Mouse (Mus musculus) stomach, postnatal 0 days (tissue): Measurements from ENCODE around the gene Slc35b2. TPM values are rescaled to one million over a fixed set of nuclear protein-coding genes. Genes with fewer than 3 reads are reported as not detected.

Experiments used
- ATAC-seq: fragments of 200-750 bp; cut with Nextera tagmentation; 2 replicates; pipeline ENCODE4 v1.8.0; 2017; ENCODE audit not compliant: low FRiP score, low TSS enrichment
- DNase-seq: peaks from one replicate; pipeline ENCODE4 v3.0.0-alpha.2; 2016; ENCODE audit warnings: low spot score
- H3K27ac ChIP-seq: fragments of 300-500 bp; sonication (generic); replicated peaks from 2 replicates; pipeline ENCODE4 v1.5.1; 2014; ENCODE audit warnings: mild to moderate bottlenecking, control low read depth
- H3K27me3 ChIP-seq: fragments of 300-500 bp; sonication (generic); 2 replicates; pipeline ENCODE4 v1.6.1; 2014; ENCODE audit warnings: low read length; ENCODE audit not compliant: control insufficient read depth, insufficient read depth
- H3K36me3 ChIP-seq: fragments of 300-500 bp; sonication (generic); 2 replicates; pipeline ENCODE4 v1.6.1; 2014; ENCODE audit warnings: low read length, mixed read lengths; ENCODE audit not compliant: control insufficient read depth, insufficient read depth
- H3K4me1 ChIP-seq: fragments of 300-500 bp; sonication (generic); replicated peaks from 2 replicates; pipeline ENCODE4 v1.6.1; 2014; ENCODE audit warnings: antibody characterized with exemption; ENCODE audit not compliant: control insufficient read depth, insufficient read depth
- H3K4me2 ChIP-seq: fragments of 300-500 bp; sonication (generic); replicated peaks from 2 replicates; pipeline ENCODE4 v1.6.1; 2014; ENCODE audit warnings: low read depth, mild to moderate bottlenecking, control low read depth, moderate library complexity
- H3K4me3 ChIP-seq: fragments of 300-500 bp; sonication (generic); 2 replicates; pipeline ENCODE4 v1.5.1; 2014; ENCODE audit warnings: low read depth, low read length, control low read depth
- H3K9ac ChIP-seq: fragments of 300-500 bp; sonication (generic); 2 replicates; pipeline ENCODE4 v1.6.1; 2014; ENCODE audit warnings: mild to moderate bottlenecking, low read length, control low read depth, mixed read lengths
- H3K9me3 ChIP-seq: fragments of 300-500 bp; sonication (generic); 2 replicates; pipeline ENCODE4 v1.6.1; 2016; ENCODE audit warnings: low read length; ENCODE audit not compliant: control insufficient read depth
- CTCF ChIP-seq: IDR thresholded peaks from 2 replicates; pipeline ENCODE4 v1.5.1; 2016; ENCODE audit warnings: antibody characterized with exemption, low read depth, mild to moderate bottlenecking, moderate library complexity
- EP300 ChIP-seq: optimal IDR thresholded peaks from 2 replicates; pipeline ENCODE3; 2016; ENCODE audit warnings: antibody characterized with exemption
- WGBS: fragments of 180-500 bp; shearing (Covaris S2); extraction: QIAGEN DNeasy Blood & Tissue Kit; methylation state at CpG from one replicate; pipeline ENCODE4 v1.1.7; 2014; 5-methylcytosine and 5-hydroxymethylcytosine counted together
- polyA plus RNA-seq: library from polyadenylated mRNA; unstranded; fragments of >200 nt; fragmentation: Nextera tagmentation; extraction: Ambion mirVana; gene quantifications from 2 replicates; pipeline ENCODE4 v1.2.1, GENCODE M21; 2015

Gene Slc35b2
- polyA plus RNA-seq, 1 experiment from 2014 or later, result 72.7 TPM

DNA sequence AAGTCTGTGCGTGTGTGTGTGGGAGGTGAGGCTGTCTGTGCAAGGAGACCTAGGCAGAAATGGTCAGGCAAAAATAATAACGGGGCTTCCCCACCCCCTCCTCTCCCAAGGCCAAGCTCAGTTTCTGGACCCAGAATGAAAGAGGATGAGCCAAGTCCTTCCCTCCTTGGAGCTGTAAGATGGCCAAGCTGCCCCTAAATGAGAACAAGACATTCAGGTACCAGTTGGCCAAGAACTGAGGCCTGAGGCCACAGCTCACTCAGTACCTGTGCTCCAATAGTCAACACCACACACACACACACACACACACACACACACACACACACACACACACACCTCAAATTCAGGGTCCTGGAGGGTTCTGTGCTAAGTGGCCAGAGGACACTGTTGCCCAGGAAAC lies 21.0 kb upstream of the Slc35b2 start:
- no peak for DNase-seq
- WGBS, result 71% methylated on average over 2 of the region's 2 CpGs
- Histone ChIP-seq H3K4me1 (no peaks in the 10 kb centered on the region), H3K27me3 (peaks cover 10% of the 10 kb centered on the region; the same call in 1 of the 2 replicates), H3K27ac (no peak overlapping the region), H3K4me3 (no peak overlapping the region), H3K9ac (no peak overlapping the region), H3K9me3 (no peaks in the 10 kb centered on the region), H3K4me2 (no peak overlapping the region), H3K36me3 (no peaks in the 10 kb centered on the region; the same call in 1 of the 2 replicates)
- TF ChIP-seq EP300, result no peak
- no peak for TF ChIP-seq CTCF
- no peak for ATAC-seq

DNA sequence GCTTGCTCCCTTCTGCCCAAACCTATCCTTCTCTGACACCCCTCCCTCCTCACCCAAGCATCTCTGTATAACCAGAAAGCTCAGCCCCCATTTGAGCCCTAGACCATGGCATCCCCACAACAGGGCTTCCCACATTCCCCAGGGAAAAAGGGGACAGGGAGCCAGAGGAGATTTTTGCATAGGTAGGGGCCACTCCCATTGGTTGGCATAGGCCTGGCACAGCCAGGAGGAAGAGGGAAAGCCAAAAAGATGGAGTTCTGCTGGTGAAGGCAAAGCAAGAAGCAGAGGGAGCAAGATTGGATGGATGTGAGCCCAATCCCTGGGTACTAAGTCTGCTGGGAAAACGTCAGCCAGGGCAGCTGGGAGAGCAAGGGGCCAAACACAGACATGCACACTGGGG lies 20.6 kb upstream of the Slc35b2 start:
- Histone ChIP-seq H3K9ac (no peak overlapping the region), H3K36me3 (no peaks in the 10 kb centered on the region; the same call in 1 of the 2 replicates), H3K27me3 (peaks cover 10% of the 10 kb centered on the region; the same call in 1 of the 2 replicates), H3K9me3 (no peaks in the 10 kb centered on the region), H3K4me3 (no peak overlapping the region), H3K27ac (no peak overlapping the region), H3K4me1 (no peaks in the 10 kb centered on the region), H3K4me2 (no peak overlapping the region)
- no peak for ATAC-seq
- WGBS, result 45% methylated on average over 1 of the region's 1 CpGs
- TF ChIP-seq CTCF (no peak), EP300 (no peak)
- DNase-seq, result no peak

DNA sequence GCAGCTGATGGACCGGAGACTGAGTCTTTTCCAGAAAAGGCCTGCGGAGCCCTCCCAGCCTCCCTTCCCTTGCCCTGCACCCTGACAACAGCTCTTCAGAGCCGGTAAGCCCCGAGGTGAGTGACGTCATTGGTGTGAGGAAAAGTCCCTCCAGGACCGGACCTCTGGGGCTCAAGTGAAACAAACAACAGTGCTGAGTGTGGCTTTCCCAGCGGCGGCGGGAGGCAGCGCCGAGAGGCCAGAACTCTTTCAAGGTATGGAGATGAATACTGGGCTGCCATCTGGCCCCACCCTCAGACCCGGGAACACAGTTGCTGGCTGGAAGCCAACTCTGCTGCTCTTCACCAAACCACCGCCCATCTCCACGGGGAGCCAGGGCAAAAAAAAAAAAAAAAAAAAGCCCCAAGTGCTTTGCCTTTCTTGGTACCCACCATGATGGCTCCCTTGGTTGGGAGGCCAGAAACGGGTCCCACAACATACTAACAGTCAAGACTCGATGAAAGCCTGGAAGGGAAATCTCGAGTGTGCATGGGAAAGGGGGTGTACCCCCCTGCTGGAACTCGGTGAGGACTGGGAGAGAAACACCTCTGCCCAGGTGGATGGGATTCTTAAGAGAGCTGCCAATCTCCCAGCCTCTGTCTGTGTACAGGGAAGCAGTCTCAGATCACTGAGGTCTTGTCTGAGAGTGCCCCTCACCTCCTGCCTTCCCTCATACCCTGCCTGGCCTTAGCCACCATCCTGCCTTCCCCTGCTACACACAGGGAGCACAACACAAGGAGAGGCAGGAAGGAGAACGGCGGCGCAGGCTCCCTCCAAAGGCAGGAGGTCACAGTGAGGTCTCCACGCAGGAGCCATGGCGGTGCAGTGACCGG lies 19.4 kb upstream of the Slc35b2 start:
- no peak for ATAC-seq
- WGBS, result 29% methylated on average over 24 of the region's 24 CpGs

DNA sequence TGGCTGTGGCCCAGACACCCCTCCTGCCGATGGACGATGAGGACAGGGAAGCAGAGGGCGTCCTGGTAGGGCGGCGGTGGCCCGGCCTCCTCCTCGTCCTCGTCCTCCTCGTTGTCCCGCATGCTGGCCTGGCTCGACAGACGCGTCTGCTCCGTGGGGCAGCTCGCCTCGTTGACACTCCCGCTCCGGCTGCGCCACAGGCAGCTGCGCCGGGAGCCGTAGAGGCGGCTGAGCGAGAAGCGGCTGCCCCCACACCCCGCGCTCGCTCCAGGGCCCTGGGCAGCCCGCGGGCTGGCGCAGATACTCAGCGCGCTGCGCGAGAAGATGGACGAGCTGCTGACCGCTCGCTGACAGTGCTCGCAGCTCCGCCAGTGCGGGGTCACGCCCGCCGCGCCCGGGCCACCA lies 18.8 kb upstream of the Slc35b2 start:
- DNase-seq (no peak), ATAC-seq (no peak)
- peaks cover 10% of the 10 kb centered on the region; the same call in 1 of the 2 replicates for H3K27me3 ChIP-seq
- peak overlapping the region; percentile 12; the same call in 1 of the 2 replicates for H3K4me3 ChIP-seq
- no peaks in the 10 kb centered on the region for H3K4me1 ChIP-seq
- no peaks in the 10 kb centered on the region; the same call in 1 of the 2 replicates for H3K36me3 ChIP-seq
- no peak overlapping the region for H3K9ac ChIP-seq
- peak overlapping the region; percentile 39; the same call in 1 of the 2 replicates for H3K4me2 ChIP-seq
- TF ChIP-seq EP300, result no peak
- 24% methylated on average over 45 of the region's 46 CpGs for WGBS
- no peak overlapping the region for H3K27ac ChIP-seq
- no peaks in the 10 kb centered on the region for H3K9me3 ChIP-seq

More for the DNA sequence above, 19.4 kb upstream of the Slc35b2 start:
- no peak for TF ChIP-seq CTCF
- TF ChIP-seq EP300, result no peak
- H3K27me3 ChIP-seq, result peaks cover 10% of the 10 kb centered on the region; the same call in 1 of the 2 replicates
- H3K27ac ChIP-seq, result no peak overlapping the region
- no peaks in the 10 kb centered on the region for H3K9me3 ChIP-seq
- H3K9ac ChIP-seq, result no peak overlapping the region
- H3K4me3 ChIP-seq, result no peak overlapping the region
- no peak overlapping the region for H3K4me2 ChIP-seq
- no peaks in the 10 kb centered on the region for H3K4me1 ChIP-seq
- no peaks in the 10 kb centered on the region; the same call in 1 of the 2 replicates for H3K36me3 ChIP-seq
- DNase-seq, result no peak

DNA sequence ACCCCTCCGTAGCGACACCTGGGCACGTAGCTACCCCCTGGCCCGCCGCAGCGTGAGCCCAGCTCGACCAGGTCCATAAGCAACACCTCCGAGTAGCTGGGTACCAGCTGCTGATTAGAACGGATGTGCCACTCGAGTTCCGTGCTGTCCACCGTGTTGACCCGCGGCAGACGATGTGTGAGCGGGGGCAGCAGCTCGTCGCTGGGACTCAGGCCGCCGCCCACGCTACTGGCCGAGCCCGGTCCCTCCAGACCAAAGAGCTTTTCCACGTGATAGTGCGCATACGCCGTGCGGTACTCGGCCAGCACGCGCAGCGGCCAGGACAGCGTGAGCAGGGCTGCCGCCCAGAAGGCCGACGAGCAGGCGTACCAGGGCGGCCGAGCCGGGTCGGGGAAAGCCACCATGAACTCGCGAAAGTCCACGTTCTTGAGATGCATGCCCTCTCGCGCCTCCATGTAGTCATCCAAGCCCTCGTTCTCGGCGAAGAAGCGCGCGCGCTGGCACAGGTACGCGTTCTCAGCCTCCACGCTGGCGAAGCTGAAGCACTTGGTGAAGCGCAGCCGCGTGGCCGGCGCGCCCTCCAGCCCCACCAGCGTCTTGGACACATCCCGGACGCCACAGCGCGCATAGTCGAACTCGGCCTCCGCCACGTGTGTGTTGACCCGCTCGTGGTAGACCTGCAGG lies 18.3 kb upstream of the Slc35b2 start:
- Histone ChIP-seq H3K4me1 (no peaks in the 10 kb centered on the region), H3K9me3 (no peaks in the 10 kb centered on the region), H3K36me3 (no peaks in the 10 kb centered on the region; the same call in 1 of the 2 replicates), H3K4me2 (peak overlapping the region; percentile 39), H3K9ac (no peak overlapping the region), H3K27me3 (peaks cover 10% of the 10 kb centered on the region; the same call in 1 of the 2 replicates), H3K27ac (no peak overlapping the region), H3K4me3 (peak overlapping the region; percentile 12; the same call in 1 of the 2 replicates)
- 26% methylated on average over 74 of the region's 74 CpGs for WGBS
- TF ChIP-seq CTCF (no peak), EP300 (no peak)
- DNase-seq, result no peak
- no peak for ATAC-seq
